Mouse (Mus musculus) thymus, postnatal 14 days (tissue): ENCODE measurements around the gene Mlec.
"Not testable (repeated sequence)": the region's sequence is repeated elsewhere in the genome, so short reads cannot be mapped to it uniquely, and the experiment has no call there.

Experiments used
- DNase-seq: peaks from one replicate; pipeline ENCODE4 v3.0.0; 2021

Gene Mlec

DNA sequence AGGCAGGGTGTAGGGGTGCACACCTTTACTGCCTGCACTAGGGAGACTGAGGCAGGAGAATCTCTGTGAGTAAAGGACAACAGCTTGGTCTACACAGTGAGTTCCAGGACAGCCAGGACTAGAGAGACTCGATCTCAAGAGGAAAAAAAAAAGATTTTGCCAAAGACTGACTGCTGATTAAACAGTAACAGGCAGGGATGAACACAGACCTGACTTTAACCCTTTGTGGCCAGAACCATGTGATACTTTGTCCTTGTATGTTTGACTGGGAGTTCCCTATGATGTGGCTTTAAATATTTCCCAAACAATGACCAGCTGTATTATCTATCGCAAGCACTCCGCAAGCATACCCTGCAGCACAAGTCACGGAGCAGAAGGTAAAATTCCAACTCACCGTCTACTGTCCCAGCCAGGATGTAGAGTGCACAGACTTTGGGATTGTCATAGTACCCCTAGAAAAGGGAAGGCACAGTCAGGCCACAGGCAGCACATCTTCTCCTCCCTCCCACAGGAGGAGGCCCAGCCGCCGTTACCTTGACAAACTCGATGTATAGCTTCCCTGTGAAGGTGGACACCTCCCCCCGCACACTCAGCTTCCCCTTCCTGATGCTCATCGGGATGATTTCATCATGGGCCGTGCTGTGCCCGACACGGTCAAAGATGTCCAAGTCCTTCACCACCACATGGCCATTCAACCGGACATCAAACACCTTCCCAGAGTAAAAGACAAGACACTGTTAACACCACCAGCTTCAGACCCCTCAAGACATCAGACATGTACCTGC lies 8.1 kb downstream of the Mlec start:
- no peak for DNase-seq

DNA sequence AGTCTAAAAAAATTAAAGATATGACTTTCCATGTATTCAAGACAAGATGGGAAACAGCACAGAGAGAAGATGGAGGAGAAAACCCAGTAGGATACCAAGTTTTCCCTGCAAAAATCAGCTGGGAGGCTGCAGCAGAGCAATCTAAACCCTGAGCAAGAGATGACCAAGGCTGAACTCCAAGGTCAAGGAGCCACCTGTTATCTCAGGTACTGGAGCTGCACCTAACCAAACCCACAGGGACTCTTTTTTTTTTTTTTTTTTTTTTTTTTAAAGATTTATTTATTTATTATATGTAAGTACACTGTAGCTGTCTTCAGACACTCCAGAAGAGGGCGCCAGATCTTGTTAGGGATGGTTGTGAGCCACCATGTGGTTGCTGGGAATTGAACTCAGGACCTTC lies 9.1 kb downstream of the Mlec start:
- not testable (repeated sequence) for DNase-seq

GRCm38 (mm10) chr5:115148378-115148777 lies 9.6 kb downstream of the Mlec start:
- DNase-seq = no peak

GRCm38 (mm10) chr5:115147388-115147787 lies 10.6 kb downstream of the Mlec start:
- no peak for DNase-seq

GRCm38 (mm10) chr5:115146747-115147130 lies 11.2 kb downstream of the Mlec start:
- DNase-seq = no peak

- DNase-seq = no peak
Measured at GRCm38 (mm10) chr5:115145976-115146746, 11.8 kb downstream of the Mlec start.

DNA sequence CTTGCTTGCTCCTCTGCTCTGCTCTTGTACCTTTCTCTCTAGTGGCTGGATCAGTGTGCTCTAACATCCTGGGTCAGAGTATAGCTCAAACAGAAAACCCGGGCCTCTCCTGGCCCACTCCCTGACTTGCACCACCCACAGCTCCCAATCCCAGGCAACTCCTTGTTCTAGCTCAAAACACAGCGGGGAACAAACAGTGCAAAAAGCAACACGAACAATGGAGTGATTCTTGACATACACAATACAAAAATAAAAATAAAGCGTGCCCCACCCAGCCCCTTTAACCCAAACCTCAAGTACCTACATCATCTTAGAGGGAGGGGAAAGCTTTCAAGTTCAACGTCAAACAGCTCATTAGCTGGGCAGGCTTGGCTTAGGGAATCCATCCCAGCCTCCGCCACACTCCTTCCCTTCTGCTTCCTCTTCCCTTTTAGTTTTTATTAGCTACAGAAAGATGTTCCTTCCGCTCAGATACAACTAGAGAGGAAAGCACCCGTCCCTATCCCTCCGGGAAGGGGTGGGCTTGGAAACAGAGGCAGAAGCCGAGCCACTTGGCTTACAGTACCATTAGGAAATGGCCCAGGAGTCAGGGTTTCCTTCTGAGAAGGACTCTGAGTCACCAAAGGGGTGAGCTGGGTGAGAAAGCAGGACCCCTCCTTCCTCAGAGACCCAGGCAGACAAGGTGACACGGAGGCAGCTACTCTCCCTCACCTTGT lies 12.6 kb downstream of the Mlec start:
- DNase-seq = no peak

- no peak for DNase-seq
Measured at GRCm38 (mm10) chr5:115144471-115144870, 13.5 kb downstream of the Mlec start.

GRCm38 (mm10) chr5:115143552-115143951 lies 14.4 kb downstream of the Mlec start:
- no peak for DNase-seq

- no peak for DNase-seq
Measured at GRCm38 (mm10) chr5:115142166-115142697, 15.7 kb downstream of the Mlec start.

DNA sequence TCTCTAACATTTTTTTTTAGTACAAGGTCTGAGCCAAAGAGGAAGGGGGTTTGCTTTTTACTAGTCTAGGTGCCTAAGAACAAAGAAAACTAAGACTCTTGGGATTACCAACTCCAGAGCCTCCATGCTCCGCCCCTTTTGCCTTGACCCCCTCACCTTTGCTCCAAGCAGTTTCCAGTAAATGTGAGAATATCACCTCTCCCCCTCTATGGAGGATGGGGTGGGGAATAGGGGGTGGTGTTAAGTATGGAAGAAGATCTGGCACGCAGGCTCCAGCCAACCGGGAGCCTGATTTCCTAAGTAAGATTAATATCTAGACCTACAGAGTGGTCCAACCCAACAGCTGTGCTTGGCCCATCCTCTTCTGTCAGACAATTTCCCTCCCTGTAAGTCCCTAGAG lies 17.3 kb downstream of the Mlec start:
- DNase-seq = no peak

DNA sequence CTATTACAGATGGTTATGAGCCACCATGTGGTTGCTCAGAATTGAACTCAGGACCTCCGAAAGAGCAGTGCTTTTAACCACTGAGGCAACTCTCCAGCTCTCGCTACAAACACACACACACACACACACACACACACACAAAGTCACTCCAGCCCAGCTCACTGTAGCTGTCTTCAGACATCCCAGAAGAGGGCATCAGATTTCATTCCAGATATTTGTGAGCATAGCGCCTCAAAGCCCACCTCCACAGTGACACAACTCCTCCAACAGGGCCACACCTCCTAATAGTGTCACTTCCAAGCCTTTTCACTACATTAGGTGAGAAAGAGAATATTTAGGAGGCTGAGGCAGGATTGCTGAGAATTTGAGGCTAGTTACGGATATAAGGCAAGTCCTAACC lies 18.9 kb downstream of the Mlec start:
- no peak for DNase-seq

GRCm38 (mm10) chr5:115134234-115135165 lies 23.5 kb downstream of the Mlec start, which contains the start of gene Unc119b:
Unc119b (minus strand) TSS chr5:115134975.
- DNase-seq = peak; percentile 94

DNA sequence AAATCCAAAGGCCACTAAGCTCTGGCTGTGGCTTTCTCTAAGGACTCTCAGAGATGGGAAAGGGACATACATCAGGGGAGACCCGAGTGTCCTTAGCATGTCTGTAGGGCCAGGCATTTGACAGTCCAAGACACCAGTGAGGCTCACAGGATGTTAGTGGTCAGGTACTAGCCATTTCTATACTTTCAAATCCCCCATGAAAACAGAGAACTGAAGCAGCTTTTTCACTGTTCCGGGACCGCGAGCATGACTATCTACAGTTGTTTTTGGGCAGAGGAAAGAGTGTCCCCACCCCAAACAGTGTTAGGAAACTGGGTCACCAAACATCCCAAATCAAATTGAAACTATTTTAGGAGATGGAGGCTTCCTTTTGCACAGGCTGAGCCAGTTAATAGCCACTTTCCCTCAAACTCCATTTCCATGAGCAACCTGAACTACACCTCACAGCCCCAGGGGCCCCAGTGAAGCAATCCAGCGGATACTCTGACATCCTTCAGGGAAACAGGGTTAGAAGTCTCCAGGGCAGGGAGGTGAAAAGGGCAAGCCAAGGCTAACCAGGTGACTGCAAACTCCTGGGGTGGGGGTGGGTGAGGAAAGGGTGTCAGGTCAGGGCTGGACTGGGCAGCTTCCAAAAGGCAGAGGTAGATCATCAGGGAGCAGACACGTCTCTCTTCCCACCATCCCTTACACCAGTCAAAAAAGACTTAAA lies 24.5 kb downstream of the Mlec start:
- no peak for DNase-seq

DNA sequence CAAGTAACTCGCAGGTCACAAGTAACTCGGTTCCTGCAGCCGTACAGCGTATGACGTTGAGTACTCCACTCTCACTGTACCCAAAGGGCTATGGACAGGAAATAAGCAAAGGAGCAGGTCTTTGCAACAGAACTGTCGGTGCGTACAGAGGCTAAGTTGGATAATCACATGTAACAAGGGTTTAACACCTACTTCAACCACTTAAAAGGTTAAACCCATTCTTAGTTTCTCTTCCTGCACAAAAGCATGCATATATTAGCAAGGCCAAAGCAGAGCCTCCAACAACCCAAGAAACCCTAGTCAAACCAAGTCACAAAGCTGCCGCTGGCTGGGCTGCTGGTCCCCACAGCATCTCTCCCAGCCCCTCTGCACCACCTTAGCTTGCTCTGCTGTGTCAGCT lies 25.5 kb downstream of the Mlec start:
- DNase-seq = peak; percentile 34

DNA sequence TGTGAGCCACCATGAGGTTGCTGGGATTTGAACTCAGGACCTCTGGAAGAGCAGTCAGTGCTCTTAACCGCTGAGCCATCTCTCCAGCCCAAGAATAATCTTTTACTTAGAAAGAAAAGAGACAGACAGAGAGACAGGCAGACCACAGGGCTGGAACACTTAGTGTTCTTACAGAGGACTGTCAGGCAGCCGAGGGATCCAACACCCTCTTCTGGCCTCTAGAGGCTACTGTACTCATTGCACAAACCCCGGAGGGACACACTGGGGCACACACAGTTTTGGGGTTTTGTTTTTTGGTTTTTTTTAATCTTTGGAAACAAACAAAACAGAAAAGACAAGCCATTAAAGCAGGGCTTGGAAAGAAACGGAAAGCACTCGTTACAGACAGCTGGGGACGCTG lies 28.7 kb downstream of the Mlec start:
- no peak for DNase-seq

GRCm38 (mm10) chr5:115127421-115128179 lies 30.4 kb downstream of the Mlec start:
- DNase-seq = no peak

DNA sequence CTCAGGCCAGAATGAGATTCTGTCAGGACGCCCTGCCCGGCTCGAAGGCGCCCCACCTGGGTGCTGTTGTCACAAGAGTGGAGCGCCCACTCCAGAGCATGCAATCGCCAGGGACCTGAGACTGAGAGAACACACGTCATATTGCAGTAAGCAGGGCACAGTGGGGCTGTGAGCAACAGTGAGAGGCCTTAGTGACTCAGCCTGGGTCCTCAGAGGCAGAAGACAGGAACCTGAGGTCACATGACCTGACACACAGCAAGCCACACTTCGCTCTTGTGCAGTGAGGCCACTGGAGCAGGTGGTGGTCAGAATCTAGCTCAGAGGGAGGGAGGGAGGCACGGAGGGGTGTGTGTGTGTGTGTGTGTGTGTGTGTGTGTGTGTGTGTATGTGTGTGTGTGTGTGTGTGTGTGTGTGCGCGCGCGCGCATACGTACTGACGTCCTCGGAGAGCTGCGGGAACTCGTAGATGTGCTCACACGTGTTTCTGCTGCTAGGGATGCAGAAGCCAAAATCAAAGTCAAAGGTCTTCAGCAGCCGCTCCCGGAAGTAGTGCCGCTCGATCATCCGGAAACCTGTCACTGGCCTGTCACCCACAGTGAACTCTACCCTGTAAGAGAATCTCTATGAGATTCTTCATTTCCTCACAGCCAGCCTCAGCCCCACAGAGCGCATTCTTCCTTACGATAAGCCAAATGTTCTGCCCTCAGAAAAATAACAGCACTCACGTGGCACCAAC lies 31.2 kb downstream of the Mlec start:
- DNase-seq = no peak

- peak; percentile 90 for DNase-seq
Measured at GRCm38 (mm10) chr5:115125211-115125871, 32.6 kb downstream of the Mlec start.
